Mouse (Mus musculus): ENCODE data around the gene Txnip. TPM values are rescaled to one million over a fixed set of nuclear protein-coding genes. Genes with fewer than 3 reads are reported as not detected.

Gene Txnip
- polyA plus RNA-seq, 1 experiment from 2014 or later: 52.5 TPM

- Histone ChIP-seq H3K36me3 (peaks cover 15% of the 10 kb centered on the region), H3K9ac (replicated peaks) (no peak overlapping the region), H3K4me3 (replicated peaks) (no peak overlapping the region), H3K27ac (replicated peaks) (peak overlapping the region; percentile 30; the same call in 1 of the 2 replicates), H3K4me2 (peak overlapping the region; percentile 29), H3K9me3 (replicated peaks) (no peaks in the 10 kb centered on the region), H3K4me1 (peaks cover 38% of the 10 kb centered on the region), H3K27me3 (replicated peaks) (no peaks in the 10 kb centered on the region)
- WGBS: 47% methylated on average over 10 of the region's 10 CpGs
- ATAC-seq (ENCODE audit: low FRiP score): no peak
Measured at GRCm38 (mm10) chr3:96561946-96562681, 4.4 kb downstream of the Txnip start.

DNA sequence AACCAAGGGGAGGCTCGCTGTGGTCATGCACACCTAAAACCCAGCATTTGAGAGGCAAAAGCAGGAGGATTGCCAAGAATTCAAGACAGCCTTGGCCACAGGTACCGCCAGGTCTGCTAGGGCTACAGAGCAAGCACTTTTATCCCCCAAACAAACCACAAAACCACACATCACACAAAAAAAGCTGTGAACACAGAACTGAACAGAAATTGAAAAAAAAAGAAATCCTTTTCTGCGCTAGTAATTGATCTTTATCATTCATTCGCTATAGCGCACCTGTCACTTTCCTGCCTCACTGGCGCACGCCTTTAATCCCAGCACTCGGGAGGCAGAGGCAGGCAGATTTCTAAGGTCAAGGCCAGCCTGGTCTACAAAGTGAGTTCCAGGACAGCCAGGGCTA, 5.5 kb downstream of the Txnip start:
- no peaks in the 10 kb centered on the region for H3K9me3 ChIP-seq (replicated peaks)
- no peak overlapping the region for H3K27ac ChIP-seq (replicated peaks)
- no peak overlapping the region for H3K9ac ChIP-seq (replicated peaks)
- no peak overlapping the region for H3K4me2 ChIP-seq
- no peak for ATAC-seq (ENCODE audit: low FRiP score)
- H3K4me3 ChIP-seq (replicated peaks): no peak overlapping the region
- H3K27me3 ChIP-seq (replicated peaks): no peaks in the 10 kb centered on the region
- peaks cover 37% of the 10 kb centered on the region for H3K4me1 ChIP-seq
- WGBS: 96% methylated on average over 8 of the region's 8 CpGs
- peaks cover 15% of the 10 kb centered on the region for H3K36me3 ChIP-seq

GRCm38 (mm10) chr3:96563911-96564632, 6.3 kb downstream of the Txnip start:
- Histone ChIP-seq H3K9me3 (replicated peaks) (no peaks in the 10 kb centered on the region), H3K4me1 (peaks cover 31% of the 10 kb centered on the region), H3K27me3 (replicated peaks) (no peaks in the 10 kb centered on the region), H3K36me3 (peaks cover 15% of the 10 kb centered on the region), H3K4me3 (replicated peaks) (no peak overlapping the region), H3K9ac (replicated peaks) (no peak overlapping the region), H3K4me2 (no peak overlapping the region), H3K27ac (replicated peaks) (peak overlapping the region; percentile 45; the same call in 1 of the 2 replicates)
- no peak for ATAC-seq (ENCODE audit: low FRiP score)
- WGBS: 73% methylated on average over 10 of the region's 10 CpGs

- H3K27ac ChIP-seq (replicated peaks): 0 out of 2 replicates have a peak overlapping the region, but pooled peaks have one; percentile 45
- WGBS: 67% methylated on average over 7 of the region's 7 CpGs
- ATAC-seq (ENCODE audit: low FRiP score): no peak
Measured at GRCm38 (mm10) chr3:96564633-96565032, 6.9 kb downstream of the Txnip start.

DNA sequence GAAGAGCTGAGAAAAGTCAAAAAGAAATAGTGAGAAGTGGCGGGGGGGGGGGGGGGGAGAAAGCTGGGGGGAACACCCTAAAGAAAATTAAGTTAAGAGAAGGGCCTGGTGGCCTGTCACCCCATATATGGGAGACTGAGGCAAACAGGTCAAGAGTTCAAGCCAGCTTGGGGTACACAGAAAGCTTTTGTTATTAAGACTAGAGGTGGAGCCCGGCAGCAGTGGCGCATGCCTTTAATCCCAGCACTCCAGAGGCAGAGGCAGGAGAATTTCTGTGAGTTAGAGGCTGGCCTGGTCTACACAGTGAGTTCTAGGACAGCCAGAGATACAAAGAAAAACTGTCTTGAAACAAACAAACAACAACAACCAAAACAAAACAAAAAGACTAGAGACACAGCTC, 7.3 kb downstream of the Txnip start:
- 83% methylated on average over 3 of the region's 3 CpGs for WGBS
- Histone ChIP-seq H3K27me3 (replicated peaks) (no peaks in the 10 kb centered on the region), H3K4me2 (no peak overlapping the region), H3K9ac (replicated peaks) (no peak overlapping the region), H3K27ac (replicated peaks) (no peak overlapping the region), H3K4me3 (replicated peaks) (no peak overlapping the region), H3K9me3 (replicated peaks) (no peaks in the 10 kb centered on the region), H3K36me3 (peaks cover 12% of the 10 kb centered on the region), H3K4me1 (peaks cover 21% of the 10 kb centered on the region)
- no peak for ATAC-seq (ENCODE audit: low FRiP score)

More at GRCm38 (mm10) chr3:96564633-96565032, 6.9 kb downstream of the Txnip start:
- no peaks in the 10 kb centered on the region for H3K9me3 ChIP-seq (replicated peaks)
- H3K36me3 ChIP-seq: peaks cover 15% of the 10 kb centered on the region
- H3K27me3 ChIP-seq (replicated peaks): no peaks in the 10 kb centered on the region
- no peak overlapping the region for H3K4me3 ChIP-seq (replicated peaks)
- no peak overlapping the region for H3K9ac ChIP-seq (replicated peaks)
- peaks cover 25% of the 10 kb centered on the region for H3K4me1 ChIP-seq
- H3K4me2 ChIP-seq: no peak overlapping the region

DNA sequence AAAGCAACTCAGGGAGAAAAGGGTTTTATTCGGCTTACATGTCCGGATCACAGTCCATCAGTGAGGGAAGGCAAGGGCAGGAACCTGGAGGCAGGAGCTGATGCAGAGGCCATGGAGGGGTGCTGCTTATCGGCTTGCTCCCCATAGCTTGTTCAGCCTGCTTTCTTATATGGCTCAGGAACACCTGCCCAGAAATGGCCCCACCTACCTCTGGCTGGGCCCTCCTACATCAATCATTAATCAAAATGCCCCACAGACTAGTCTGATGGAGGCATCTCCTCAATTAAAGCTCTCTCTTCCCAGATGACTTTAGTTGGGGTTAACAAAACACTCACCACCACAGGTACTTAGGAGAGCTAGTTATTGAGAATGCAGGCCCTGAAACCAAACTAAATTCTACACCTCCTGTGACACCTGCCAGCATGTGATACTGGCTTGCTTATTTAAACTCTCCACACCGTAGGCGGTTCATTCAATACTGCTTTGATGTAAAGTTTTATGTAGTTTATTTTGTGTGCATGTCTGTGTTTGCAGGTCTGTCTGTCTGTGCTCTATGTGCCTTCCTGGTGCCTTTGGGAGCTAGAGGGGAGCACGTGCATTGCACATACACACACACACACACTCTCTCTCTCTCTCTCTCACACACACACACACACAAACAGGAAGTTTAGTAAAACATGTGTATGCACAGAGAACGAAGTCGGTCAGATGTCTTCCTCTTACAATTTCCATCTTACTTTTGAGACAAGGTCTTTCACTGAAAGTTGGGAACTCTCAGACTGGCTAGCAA, 9.1 kb downstream of the Txnip start:
- no peak for ATAC-seq (ENCODE audit: low FRiP score)
- H3K36me3 ChIP-seq: no peaks in the 10 kb centered on the region
- H3K9me3 ChIP-seq (replicated peaks): no peaks in the 10 kb centered on the region
- no peak overlapping the region for H3K4me2 ChIP-seq
- no peak overlapping the region for H3K4me3 ChIP-seq (replicated peaks)
- no peak overlapping the region for H3K9ac ChIP-seq (replicated peaks)
- WGBS: 88% methylated on average over 8 of the region's 8 CpGs
- H3K4me1 ChIP-seq: peaks cover 5% of the 10 kb centered on the region; the same call in 1 of the 2 replicates
- no peaks in the 10 kb centered on the region for H3K27me3 ChIP-seq (replicated peaks)
- H3K27ac ChIP-seq (replicated peaks): no peak overlapping the region

DNA sequence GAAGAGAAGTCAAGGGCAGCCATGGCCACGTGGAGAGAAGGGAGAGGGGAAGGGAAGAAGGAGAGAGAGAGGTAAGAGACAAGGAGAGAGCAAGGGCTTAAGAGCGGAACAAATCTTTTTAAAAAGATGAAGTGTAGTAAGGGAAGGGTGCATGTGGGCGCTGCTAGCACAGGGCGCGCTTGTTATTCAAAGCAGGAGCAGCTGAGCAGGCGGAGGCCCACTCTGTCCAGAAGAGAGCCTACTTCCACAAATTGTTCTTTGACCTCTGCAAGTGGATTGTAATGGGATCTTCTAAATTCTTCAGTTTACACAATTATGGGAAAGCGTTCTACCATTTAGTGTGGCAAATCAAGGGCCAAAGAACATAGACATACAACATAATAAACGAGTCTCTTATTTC, 10.8 kb downstream of the Txnip start:
- no peak overlapping the region for H3K4me3 ChIP-seq (replicated peaks)
- no peak for ATAC-seq (ENCODE audit: low FRiP score)
- H3K9me3 ChIP-seq (replicated peaks): no peaks in the 10 kb centered on the region
- H3K27ac ChIP-seq (replicated peaks): no peak overlapping the region
- no peaks in the 10 kb centered on the region for H3K27me3 ChIP-seq (replicated peaks)
- H3K4me1 ChIP-seq: no peaks in the 10 kb centered on the region
- WGBS: 70% methylated on average over 8 of the region's 8 CpGs
- no peak overlapping the region for H3K4me2 ChIP-seq
- H3K36me3 ChIP-seq: no peaks in the 10 kb centered on the region
- H3K9ac ChIP-seq (replicated peaks): no peak overlapping the region

DNA sequence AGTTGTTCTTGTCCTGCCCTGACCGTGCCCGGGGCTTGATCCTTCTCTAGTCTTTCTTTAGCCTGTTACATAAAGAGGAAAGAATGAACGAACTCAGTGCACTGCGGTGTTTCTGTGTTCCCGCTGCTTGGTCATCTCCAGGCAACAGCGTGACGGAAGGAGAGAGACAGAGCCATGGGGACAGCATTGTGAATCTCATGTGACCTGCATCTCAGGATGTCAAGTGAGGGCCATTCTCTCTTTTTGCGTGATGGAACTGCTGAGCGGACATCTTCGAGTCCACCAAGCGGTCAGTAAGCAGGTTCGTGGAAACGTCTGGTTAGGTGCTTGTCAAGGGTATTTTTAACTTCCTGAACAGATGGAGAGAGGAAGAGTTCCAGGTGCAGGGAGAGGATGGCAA, 11.7 kb downstream of the Txnip start:
- 87% methylated on average over 13 of the region's 13 CpGs for WGBS
- no peak overlapping the region for H3K4me2 ChIP-seq
- no peaks in the 10 kb centered on the region for H3K4me1 ChIP-seq
- no peaks in the 10 kb centered on the region for H3K9me3 ChIP-seq (replicated peaks)
- no peak overlapping the region for H3K4me3 ChIP-seq (replicated peaks)
- H3K27ac ChIP-seq (replicated peaks): no peak overlapping the region
- H3K36me3 ChIP-seq: no peaks in the 10 kb centered on the region
- ATAC-seq (ENCODE audit: low FRiP score): no peak
- no peaks in the 10 kb centered on the region for H3K27me3 ChIP-seq (replicated peaks)
- H3K9ac ChIP-seq (replicated peaks): no peak overlapping the region

DNA sequence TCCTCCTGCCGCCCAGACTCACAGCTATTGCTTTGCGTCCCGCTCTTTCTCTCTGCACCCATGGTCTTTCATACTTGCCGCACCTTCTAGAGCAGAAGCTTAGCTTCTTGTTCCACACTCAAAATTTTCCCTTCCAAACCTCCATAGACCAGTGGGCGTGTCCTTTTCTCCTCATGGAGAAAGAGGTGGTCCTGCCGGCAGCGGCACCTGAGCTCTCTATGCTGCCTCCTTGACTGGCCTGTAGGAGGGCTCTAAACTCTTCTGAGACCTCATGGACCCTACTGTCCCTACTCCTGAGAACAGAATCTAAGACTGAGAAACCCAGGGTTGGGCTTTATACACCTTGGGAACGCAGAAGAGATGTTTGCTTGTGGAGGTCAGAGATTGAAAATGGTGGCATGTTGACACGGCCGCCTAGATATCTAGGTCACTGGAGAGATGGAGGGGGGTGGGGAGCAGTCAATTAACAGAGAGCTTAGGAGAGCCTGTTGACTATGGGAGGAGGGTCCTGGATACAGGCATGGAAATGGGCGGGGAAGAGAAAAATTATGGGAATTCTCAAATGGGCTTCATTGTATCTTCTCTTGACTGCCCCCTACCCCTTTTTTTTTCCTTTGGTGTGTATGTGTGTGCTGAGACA, 12.3 kb downstream of the Txnip start:
- 90% methylated on average over 11 of the region's 11 CpGs for WGBS

DNA sequence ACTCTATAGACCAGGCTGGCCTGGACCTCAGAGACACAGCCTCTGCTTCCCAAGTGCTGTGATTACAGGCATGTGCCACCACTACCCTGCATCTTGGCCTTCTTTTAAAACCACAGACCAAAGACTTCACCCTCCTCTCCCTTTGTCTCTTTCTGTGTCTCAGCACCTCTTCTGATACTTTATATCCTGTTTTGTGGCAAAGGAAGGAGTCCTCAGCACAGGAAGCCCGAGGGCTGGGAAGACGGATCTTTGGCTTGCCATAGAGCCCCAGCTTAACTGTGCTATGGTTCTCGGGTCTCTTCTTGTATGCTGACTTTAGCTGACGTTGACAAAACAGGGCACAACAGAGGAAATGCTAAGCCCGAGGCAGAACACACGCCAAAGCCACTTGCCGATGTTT, 12.9 kb downstream of the Txnip start:
- 0 out of 2 replicates have a peak, but pooled peaks cover under 1% of the 10 kb centered on the region for H3K4me1 ChIP-seq
- no peak overlapping the region for H3K9ac ChIP-seq (replicated peaks)
- no peak overlapping the region for H3K4me2 ChIP-seq
- WGBS: 75% methylated on average over 7 of the region's 7 CpGs
- H3K27ac ChIP-seq (replicated peaks): no peak overlapping the region
- H3K36me3 ChIP-seq: no peaks in the 10 kb centered on the region
- H3K9me3 ChIP-seq (replicated peaks): no peaks in the 10 kb centered on the region
- ATAC-seq (ENCODE audit: low FRiP score): no peak
- H3K27me3 ChIP-seq (replicated peaks): no peaks in the 10 kb centered on the region
- H3K4me3 ChIP-seq (replicated peaks): no peak overlapping the region

More for the DNA sequence above, 12.3 kb downstream of the Txnip start:
- H3K4me3 ChIP-seq (replicated peaks): no peak overlapping the region
- H3K9me3 ChIP-seq (replicated peaks): no peaks in the 10 kb centered on the region
- H3K4me1 ChIP-seq: no peaks in the 10 kb centered on the region
- no peaks in the 10 kb centered on the region for H3K27me3 ChIP-seq (replicated peaks)
- ATAC-seq (ENCODE audit: low FRiP score): no peak
- no peak overlapping the region for H3K4me2 ChIP-seq
- no peak overlapping the region for H3K27ac ChIP-seq (replicated peaks)
- H3K9ac ChIP-seq (replicated peaks): no peak overlapping the region
- H3K36me3 ChIP-seq: no peaks in the 10 kb centered on the region

DNA sequence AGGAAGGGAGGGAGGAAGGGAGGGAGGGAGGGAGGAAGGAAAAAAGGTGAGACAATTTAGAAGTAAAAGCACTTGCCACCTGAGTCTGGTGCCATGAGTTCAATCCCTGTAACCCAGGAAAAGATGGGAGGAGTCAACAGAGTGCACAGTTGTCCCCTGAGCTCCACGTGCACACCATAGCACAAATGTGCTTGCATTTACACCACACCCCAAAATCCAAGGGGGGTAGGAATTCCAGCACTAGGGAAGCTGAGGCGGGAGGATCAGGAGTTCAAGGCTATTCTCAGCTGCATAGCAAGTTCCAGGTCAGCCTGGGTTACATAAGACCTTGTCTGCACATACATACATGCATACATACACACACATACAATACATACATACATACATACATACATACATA, 13.6 kb downstream of the Txnip start:
- WGBS: 75% methylated on average over 2 of the region's 2 CpGs
- H3K27me3 ChIP-seq (replicated peaks): no peaks in the 10 kb centered on the region
- ATAC-seq (ENCODE audit: low FRiP score): no peak
- H3K4me3 ChIP-seq (replicated peaks): no peak overlapping the region
- no peak overlapping the region for H3K9ac ChIP-seq (replicated peaks)
- H3K9me3 ChIP-seq (replicated peaks): no peaks in the 10 kb centered on the region
- peaks cover 7% of the 10 kb centered on the region for H3K4me1 ChIP-seq
- H3K4me2 ChIP-seq: no peak overlapping the region
- no peaks in the 10 kb centered on the region for H3K36me3 ChIP-seq
- H3K27ac ChIP-seq (replicated peaks): no peak overlapping the region
